Mouse (Mus musculus): ENCODE data around the gene Mdm1.
A peak's percentile ranks its signal among the peaks of the same experiment; 100 is the strongest.
"Not testable (repeated sequence)": the region's sequence is repeated elsewhere in the genome, so short reads cannot be mapped to it uniquely, and the experiment has no call there.

Gene Mdm1

GRCm38 (mm10) chr10:118125236-118125635, 16.4 kb upstream of the Mdm1 start:
- DNase-seq, result no peak

DNA sequence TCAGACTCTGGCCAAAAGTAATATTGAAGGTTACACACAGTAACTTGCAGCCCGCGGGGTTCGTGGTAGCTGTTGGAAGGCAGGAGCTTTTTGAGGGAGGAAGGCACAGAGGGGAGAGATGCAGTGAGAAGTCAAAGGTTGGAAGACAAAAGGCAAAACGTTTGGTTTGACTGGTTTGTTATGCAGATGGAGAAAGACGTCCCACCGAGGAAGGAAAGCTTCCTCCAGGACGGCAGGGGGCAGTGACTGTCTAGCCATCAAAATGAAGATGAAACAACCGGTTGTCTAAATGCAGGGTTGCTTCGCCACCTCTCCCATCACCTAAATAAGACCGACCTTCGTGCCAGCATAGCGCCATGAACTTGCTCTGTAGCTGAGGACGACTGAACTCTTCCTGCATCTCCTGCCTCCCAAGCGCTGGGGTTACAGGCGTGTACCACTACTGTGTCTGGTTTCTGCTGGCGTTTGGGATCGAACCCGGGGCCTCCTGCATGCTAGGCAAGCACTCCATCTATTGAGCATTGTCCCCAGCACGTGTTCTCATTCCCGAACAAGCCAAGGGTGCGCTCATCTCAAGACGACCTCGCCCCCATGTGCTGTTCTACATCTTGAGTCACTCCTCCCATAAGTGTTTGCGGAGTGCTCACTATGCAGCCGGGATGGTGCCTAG, 15.7 kb upstream of the Mdm1 start:
- DNase-seq, result no peak

DNA sequence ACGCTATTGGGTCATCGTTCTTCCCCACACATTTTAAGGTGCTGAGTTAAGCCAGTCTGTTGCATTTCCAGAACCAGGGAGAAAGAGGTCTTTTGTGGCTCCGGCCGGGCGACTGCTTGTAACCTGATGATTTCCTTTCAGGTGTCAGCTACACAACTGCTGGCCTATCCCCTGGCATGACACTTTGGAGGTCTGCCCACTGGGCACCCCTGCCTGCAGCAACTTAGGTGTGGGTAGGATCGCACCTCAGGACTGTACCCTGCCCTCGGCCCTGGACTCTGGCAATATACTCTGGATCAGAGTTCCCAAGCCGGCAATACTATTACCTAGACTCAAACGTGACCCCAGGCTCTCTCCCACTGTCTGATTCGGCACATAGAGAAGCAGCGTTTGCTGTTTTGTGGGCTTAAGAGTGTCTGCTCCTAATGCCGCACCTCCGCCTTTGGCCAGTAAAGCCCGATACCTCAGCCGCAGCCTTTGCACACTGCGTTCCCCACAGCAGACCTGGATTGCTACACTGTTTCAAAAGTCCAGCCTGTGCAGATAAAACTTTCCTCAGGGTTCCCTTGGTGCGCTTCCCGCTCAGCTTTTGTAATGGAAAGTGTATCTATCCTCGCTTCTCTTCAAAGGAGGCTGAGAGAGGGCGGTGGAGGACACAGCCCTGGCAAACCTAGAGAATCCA, 12.5 kb upstream of the Mdm1 start:
- no peak for DNase-seq

- DNase-seq, result no peak
Observed at GRCm38 (mm10) chr10:118130016-118130415, 11.6 kb upstream of the Mdm1 start.

GRCm38 (mm10) chr10:118132993-118133392, 8.6 kb upstream of the Mdm1 start:
- DNase-seq, result no peak

- DNase-seq, result no peak
Observed at GRCm38 (mm10) chr10:118138508-118138907, 3.1 kb upstream of the Mdm1 start.

DNA sequence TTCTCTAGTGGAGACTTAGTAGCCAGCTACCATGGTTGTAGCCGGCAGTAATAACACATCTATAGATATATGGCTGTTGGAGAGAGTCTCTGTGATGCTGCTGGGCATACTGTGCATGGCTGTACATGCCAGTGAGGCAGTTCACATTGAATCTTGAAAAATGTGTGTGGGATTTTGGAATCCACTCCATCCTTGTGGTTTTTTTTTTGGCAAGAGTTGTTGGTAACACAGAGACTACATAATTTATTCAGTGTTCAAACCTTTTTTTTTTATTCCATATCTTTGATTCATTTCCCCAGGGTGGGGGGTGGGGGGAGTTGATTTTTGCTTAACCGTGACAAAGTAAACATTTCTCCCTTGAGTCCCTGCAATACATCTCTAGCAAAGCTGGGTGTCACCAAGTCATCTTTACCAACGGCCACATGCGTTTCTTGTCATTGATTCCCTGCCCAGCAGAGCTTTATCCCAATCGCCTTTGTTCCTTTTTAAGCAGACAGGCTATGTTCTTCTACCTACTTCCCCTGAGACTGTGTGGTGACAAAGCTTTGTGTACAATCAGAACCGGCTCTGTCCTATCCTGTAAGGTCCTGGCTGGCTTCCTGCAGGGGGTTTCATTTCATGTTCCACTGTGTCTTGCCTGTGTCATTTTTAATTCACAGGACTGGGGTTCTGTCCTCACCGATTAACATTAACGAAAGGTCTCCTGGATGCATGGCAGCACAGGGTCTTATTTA, 1.6 kb upstream of the Mdm1 start:
- DNase-seq, result no peak

DNA sequence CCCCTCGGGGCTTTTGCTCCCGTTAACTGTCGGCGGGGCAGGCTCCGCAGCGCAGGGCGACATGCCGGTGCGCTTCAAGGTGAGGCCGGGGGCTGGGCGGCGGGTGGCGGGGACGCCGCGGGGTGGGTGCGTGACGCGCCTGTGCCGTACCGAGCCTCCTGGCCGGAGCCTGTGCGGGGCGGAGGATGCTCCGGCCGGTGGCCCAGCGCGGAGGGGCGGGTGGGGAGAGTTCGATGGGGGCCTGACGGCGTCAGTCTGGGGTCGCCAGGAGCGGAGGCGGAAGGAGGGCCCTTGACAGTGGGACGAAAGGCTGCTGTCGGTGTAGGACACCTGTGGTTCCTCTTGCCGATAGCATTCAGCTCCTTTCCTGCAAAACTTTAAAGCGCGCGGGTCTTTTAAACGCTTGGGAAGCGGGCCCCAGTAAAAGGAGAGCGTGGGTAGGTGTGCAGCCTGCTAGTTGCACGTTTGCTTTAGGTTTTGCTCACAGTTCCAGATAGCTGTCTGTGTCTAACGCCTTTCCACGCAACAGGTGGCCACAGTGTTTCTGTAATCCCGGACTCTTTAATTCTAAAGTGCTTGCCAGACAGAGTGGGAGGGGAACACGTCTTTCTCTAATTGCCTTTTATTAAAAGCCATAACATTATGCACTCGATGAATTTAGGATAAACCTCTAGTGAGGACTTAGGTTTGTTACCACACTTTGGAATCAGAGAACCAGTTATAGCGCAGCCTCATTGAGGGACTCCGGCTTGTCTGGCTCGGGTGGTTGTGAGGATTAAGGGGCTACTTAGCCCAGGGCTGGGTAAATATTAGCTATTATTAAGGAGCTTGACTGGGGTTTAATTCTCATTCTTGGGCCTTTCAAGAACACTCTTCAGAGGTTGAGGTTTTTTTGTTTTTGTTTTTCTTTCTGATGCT, 532 bp downstream of the Mdm1 start:
- peak; percentile 32 for DNase-seq

DNA sequence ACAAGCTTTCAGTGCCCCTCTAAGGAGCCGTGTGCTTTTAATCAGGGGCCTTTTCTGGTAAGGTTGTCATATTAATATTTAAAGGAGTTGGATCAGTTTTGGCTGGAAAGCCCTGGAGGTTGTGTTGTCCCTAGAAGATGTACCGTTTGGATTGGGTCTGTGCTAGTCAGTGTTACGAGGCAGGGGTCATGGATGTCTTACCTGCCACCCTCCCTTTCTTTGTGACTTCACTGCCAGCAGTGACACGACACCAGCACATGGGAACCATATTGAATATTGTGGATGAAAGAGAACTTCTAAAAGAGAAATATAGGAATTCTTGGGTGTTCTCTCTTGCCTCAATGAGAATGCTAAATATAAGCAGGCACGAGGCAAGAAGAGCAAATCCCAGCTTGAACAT, 7.8 kb downstream of the Mdm1 start:
- no peak for DNase-seq

- no peak for DNase-seq
Observed at GRCm38 (mm10) chr10:118150866-118151265, 9.3 kb downstream of the Mdm1 start.

GRCm38 (mm10) chr10:118155932-118156331, 14.3 kb downstream of the Mdm1 start:
- no peak for DNase-seq

DNA sequence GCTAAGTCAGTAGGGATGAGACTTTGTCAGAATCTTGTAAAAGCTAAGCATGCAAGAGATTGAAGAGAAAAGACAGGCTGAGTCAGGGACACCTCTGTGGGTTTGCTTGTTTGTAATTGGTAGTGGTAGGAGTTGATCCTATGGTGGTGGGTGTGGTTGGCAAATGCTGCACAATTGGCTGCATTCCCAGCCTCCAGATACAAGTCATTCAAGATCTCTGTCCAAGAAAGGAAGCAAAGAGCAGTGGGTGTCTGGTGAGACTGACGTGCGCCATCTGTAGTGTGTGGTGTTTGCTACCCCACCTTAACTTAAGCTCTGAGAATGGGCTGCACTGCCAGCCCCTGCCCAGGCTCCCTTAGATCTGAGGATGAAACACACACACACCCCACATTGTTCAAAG, 19.5 kb downstream of the Mdm1 start:
- peak; percentile 77 for DNase-seq

- no peak for DNase-seq
Observed at GRCm38 (mm10) chr10:118169212-118169611, 27.6 kb downstream of the Mdm1 start.

DNA sequence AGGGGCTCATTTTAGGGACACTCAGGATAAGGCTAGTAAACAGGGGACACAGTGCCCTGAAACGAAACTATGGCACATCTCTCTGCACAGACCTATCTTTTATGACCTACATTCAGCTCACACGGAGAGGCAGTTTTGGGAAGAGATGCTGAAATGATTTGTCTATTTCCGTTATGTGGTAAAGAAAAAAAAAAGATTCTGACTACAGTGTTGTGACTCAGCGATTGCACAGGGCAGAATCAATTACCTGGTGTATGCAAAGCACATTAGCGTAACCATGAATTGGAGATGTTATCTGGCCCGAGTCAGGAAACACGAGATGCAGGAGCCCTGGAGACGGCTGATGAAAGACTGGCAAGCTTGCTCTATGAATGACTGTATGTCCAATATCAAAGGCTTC, 30.8 kb downstream of the Mdm1 start:
- DNase-seq, result no peak

DNA sequence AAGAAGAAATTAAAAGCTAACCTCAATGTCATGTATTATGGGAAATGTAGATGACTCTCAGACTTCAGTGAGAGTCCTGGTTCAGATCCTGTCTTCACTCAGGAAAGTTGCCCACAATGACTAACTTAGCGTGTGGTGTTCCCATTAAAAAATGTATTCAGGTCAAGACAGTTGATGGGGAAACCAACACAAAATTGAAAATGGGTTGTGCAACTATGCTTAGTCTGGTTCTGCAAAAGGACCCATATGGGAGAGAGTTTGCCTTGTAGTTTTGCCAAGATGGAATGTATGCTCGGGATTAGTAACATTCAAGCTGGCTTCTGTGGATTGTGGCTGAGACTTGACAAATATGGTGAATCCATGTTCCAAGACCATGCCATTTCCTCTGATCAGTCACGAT, 31.3 kb downstream of the Mdm1 start:
- DNase-seq, result no peak

- DNase-seq, result not testable (repeated sequence)
Observed at GRCm38 (mm10) chr10:118175542-118175941, 33.9 kb downstream of the Mdm1 start.

- DNase-seq, result no peak
Observed at GRCm38 (mm10) chr10:118178735-118179151, 37.1 kb downstream of the Mdm1 start.

DNA sequence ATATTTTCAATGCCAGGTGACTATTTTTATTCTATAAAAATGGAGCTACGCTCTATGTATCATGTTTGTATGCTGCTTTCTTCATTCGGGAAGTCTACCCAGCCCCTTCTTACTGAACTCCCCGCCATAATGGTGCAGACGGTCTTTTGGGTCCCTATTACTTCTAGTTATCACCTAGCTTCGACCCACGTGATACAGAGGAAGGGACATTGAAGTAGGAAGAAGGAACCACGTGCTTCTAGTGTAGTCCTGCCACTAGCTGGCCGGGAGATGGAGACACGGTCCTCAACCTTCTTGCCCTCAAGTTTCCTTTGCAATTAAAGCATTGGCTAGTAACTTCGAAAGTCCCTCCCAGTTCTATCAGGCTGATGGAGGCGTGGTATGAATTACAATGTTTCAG, 37.7 kb downstream of the Mdm1 start:
- DNase-seq, result no peak

- not testable (repeated sequence) for DNase-seq
Observed at GRCm38 (mm10) chr10:118195150-118195549, 53.5 kb downstream of the Mdm1 start.

DNA sequence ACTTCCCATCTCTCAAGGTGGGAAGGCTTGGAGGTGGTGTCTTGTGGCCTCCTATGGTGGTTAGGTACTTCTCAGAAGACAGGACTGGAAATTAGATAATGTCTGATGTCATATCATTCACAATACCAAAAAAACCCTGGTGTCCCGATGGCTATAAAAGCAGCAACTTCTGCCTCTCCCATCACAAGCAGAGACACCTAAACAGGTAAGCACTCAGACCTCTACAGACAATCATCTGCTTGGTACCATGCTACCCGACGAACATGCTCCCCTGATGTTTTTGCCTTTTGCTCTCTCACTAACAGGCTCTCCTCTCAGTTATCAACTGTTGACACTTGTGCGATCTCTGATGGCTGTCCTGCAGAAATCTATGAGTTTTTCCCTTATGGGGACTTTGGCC, 63.0 kb downstream of the Mdm1 start, which contains the start of gene Il22:
TSS of gene Il22 (plus strand) at position 301 of the 400 bp plus-strand sequence.
- DNase-seq, result no peak

DNA sequence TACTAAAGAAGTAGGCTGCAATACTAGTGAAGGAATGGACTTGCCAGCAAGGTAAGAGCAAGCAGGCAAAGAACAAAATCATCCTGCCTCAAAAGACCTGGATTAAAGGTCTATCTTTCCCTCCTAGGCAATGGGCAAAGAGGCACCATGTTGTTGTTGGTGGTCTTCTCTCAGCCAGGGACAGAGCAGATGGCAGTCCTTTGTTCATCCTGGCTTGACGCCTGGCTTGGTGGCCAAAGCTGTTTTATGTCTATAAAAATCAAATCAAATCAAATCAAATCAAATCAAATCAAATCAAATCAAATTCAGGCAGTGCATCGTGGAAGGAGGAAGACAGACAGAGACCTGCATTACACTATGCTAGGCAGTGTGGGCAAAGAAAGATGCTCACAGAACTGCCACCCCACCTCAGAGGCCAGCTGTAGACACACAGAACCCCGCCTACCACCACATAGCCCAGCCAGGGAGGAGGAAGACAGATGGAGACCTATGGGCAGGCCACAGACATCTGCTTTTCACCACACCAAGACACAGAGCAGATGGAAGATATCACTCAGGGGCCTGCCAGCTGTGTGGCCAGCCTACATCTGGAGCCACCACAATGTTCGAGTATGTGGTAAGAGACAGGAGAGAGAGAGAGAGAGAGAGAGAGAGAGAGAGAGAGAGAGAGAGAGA, 74.2 kb downstream of the Mdm1 start:
- DNase-seq, result not testable (repeated sequence)

Measured in right cerebral cortex, postnatal 25 days (tissue).